Mouse (Mus musculus) bone marrow macrophage, adult 2 months (primary cell): ENCODE measurements around the gene Keap1.

Source experiments
- CTCF ChIP-seq: IDR thresholded peaks from 2 replicates; pipeline ENCODE4 v1.5.1; 2012; ENCODE audit warnings: low read depth, mild to moderate bottlenecking, low read length, moderate library complexity
- POLR2A ChIP-seq: IDR thresholded peaks from 2 replicates; pipeline ENCODE4 v1.6.1; 2012; ENCODE audit warnings: mild to moderate bottlenecking, low read depth, low read length, borderline replicate concordance

DNA sequence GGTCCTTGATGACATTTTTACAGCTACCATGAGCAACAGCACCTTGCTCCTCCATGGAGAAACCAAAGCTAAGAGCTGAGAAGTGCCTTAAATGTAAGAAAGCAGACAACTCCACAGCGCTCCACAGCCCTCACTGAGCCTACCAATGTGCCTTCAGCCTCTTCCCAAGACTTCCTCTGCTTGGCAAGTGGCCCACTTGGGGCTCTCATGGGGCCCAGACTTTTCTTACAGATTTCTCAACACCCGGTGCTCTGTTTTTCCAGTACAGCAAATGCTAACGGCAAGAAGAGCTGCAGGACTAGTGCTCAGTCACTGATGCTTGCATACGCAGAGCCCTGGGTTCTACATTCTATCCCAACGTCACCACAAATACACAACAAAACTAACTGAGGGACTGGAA is 38.6 kb upstream of the Keap1 start:
- TF ChIP-seq CTCF (no peak), POLR2A (no peak)
